Mouse (Mus musculus) testis, adult 2 months (tissue): ENCODE measurements around the gene Il11ra1.

Source experiments
- CTCF ChIP-seq: fragments of 200-500 bp; IDR thresholded peaks from 2 replicates; pipeline ENCODE4 v1.5.1; 2012; ENCODE audit warnings: low read depth, mild to moderate bottlenecking, inconsistent platforms, low read length, moderate library complexity; ENCODE audit not compliant: control insufficient read depth, insufficient read depth, insufficient replicate concordance
- POLR2A ChIP-seq: fragments of 200-500 bp; IDR thresholded peaks from 2 replicates; pipeline ENCODE4 v1.6.1; 2012; ENCODE audit warnings: low read depth, mild to moderate bottlenecking, inconsistent platforms, low read length, moderate library complexity; ENCODE audit not compliant: control insufficient read depth

DNA sequence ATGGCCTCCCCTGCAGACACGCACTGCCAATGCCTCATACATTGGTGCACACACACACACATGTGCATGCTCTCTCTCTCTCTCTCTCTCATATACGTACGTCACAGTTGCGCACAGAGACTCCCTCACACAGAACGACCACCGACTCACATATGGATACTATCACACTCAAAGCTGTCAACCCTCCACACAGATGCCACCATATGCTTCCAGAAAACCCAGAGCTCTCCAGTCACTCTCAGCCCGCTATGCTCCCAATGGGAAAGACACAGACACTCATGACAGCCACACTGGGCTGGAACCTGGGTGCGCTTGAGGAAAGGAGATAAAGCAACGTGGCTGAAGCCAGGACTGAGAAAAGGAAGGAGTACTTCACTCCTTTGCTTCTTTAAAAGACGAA is 17.8 kb upstream of the Il11ra1 start:
- TF ChIP-seq CTCF: no peak
- TF ChIP-seq POLR2A: no peak
